ENCODE assay signal across 8 mouse cellular contexts in the genomic region with DNA sequence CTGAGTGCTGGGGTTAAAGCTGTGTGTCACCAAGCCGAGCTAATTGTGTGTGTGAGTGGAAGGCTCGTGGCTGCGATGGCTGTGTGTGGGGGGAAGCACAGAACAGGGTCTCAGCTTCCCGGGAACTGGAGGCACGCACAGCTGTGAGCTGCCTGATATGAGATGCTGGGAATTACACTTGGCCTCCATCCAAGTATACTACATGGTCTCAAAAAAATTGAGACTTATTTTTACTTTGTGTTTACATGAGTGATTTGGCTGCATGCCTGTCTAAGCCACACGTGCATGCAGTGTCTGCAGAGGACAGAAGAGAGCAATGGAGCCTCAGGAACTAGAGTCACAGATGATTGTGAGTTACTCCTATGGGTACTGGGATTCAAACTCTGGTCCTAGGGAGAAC. TPM values are rescaled to one million over a fixed set of nuclear protein-coding genes. Genes with fewer than 3 reads are reported as not detected.
A peak's percentile ranks its signal among the peaks of the same experiment; 100 is the strongest.
DNase-seq lines count a peak whose midpoint lies in the region; ATAC-seq lines count a peak whose summit lies in the region.

No protein-coding gene starts in this region.

- no peaks in the 10 kb centered on the region for H3K4me1 ChIP-seq in kidney, embryonic 16.5 days (ENCODE audit: insufficient read depth, low read length)
- H3K4me1 ChIP-seq in heart, embryonic 13.5 days, result peaks cover 55% of the 10 kb centered on the region

- H3K36me3 ChIP-seq in kidney, embryonic 16.5 days (ENCODE audit: insufficient read depth, low read length), result peaks cover 35% of the 10 kb centered on the region
- peaks cover 38% of the 10 kb centered on the region for H3K36me3 ChIP-seq in heart, embryonic 13.5 days

- 15% methylated on average over 6 of the region's 6 CpGs for WGBS in kidney, embryonic 16.5 days
- 12% methylated on average over 6 of the region's 6 CpGs for WGBS in heart, embryonic 13.5 days

- no peaks in the 10 kb centered on the region for H3K9me3 ChIP-seq in kidney, embryonic 16.5 days (ENCODE audit: low read length)
- H3K9me3 ChIP-seq in heart, embryonic 13.5 days, result no peaks in the 10 kb centered on the region

- no peak for DNase-seq in kidney, postnatal 25 days
- DNase-seq in adipocyte (ENCODE audit: low spot score), result peak; percentile 51
- peak; percentile 42 for DNase-seq in lung, postnatal 14 days
- no peak for DNase-seq in thymus, adult 18-20 months
- DNase-seq in adrenal gland, adult (ENCODE audit: inconsistent age in 2 of 2, low spot score in 1 of 2), result no peak
- no peak for DNase-seq in spleen, postnatal 10 days (ENCODE audit: low spot score in 2 of 2)

- peak; percentile 85 for ATAC-seq in kidney, embryonic 16.5 days (ENCODE audit: low FRiP score, low TSS enrichment)
- ATAC-seq in heart, embryonic 13.5 days (ENCODE audit: extremely low read depth, insufficient number of reproducible peaks, low FRiP score, low TSS enrichment), result peak; percentile 72

- H3K9ac ChIP-seq in kidney, embryonic 16.5 days (replicated peaks; ENCODE audit: low read length), result no peak overlapping the region
- H3K9ac ChIP-seq in heart, embryonic 13.5 days, result no peak overlapping the region

- H3K27me3 ChIP-seq in kidney, embryonic 16.5 days (ENCODE audit: insufficient read depth, low read length), result no peaks in the 10 kb centered on the region
- no peaks in the 10 kb centered on the region for H3K27me3 ChIP-seq in heart, embryonic 13.5 days (replicated peaks)

- no peak overlapping the region for H3K27ac ChIP-seq in kidney, embryonic 16.5 days (ENCODE audit: low read length)
- H3K27ac ChIP-seq in heart, embryonic 13.5 days (replicated peaks), result peak overlapping the region; percentile 81

- no peak overlapping the region for H3K4me3 ChIP-seq in kidney, embryonic 16.5 days (ENCODE audit: low read length)
- no peak overlapping the region for H3K4me3 ChIP-seq in heart, embryonic 13.5 days

- no peak overlapping the region for H3K4me2 ChIP-seq in kidney, embryonic 16.5 days (replicated peaks; ENCODE audit: low read depth, low read length)
- peak overlapping the region; percentile 30 for H3K4me2 ChIP-seq in heart, embryonic 13.5 days

RNA-seq across cellular contexts. Expression of gene Hnrnpdl, which starts 9.4 kb away (rescaled TPM):
- polyA plus RNA-seq in kidney, embryonic 16.5 days (2015; fragmentation: Nextera tagmentation; extraction: Ambion mirVana), result 153 and 162 TPM in 2 replicates
- polyA plus RNA-seq in heart, embryonic 13.5 days (2015; fragmentation: Nextera tagmentation; extraction: Ambion mirVana), result 94.0 and 97.4 TPM in 2 replicates

RNA-seq across cellular contexts. Expression of gene Enoph1, which starts 9.7 kb away (rescaled TPM):
- polyA plus RNA-seq in kidney, embryonic 16.5 days (2015; fragmentation: Nextera tagmentation; extraction: Ambion mirVana), result 47.7 and 52.1 TPM in 2 replicates
- polyA plus RNA-seq in heart, embryonic 13.5 days (2015; fragmentation: Nextera tagmentation; extraction: Ambion mirVana), result 26.0 and 26.7 TPM in 2 replicates

RNA-seq across cellular contexts. Expression of gene 4930524J08Rik, which starts 51.2 kb away (rescaled TPM):
- polyA plus RNA-seq in kidney, embryonic 16.5 days (2015; fragmentation: Nextera tagmentation; extraction: Ambion mirVana), result 1.5 and 2.0 TPM in 2 replicates
- 1.1 and 1.7 TPM in 2 replicates for polyA plus RNA-seq in heart, embryonic 13.5 days (2015; fragmentation: Nextera tagmentation; extraction: Ambion mirVana)

RNA-seq across cellular contexts. Expression of gene Hnrnpd, which starts 51.3 kb away (rescaled TPM):
- 57.2 and 84.8 TPM in 2 replicates for polyA plus RNA-seq in kidney, embryonic 16.5 days (2015; fragmentation: Nextera tagmentation; extraction: Ambion mirVana)
- 106 and 107 TPM in 2 replicates for polyA plus RNA-seq in heart, embryonic 13.5 days (2015; fragmentation: Nextera tagmentation; extraction: Ambion mirVana)

Comparison
In these comparisons a context has a peak if more than half of its experiments do, and no peak if none do; other contexts are left out.
1. DNase-seq: peak in adipocyte (single experiment) and lung, postnatal 14 days (single experiment); none in kidney, postnatal 25 days (0 of 2), thymus, adult 18-20 months (0 of 2), adrenal gland, adult (0 of 2) and spleen, postnatal 10 days (0 of 2).